Mouse (Mus musculus) limb, embryonic 13.5 days (tissue): ENCODE measurements at regions not wholly inside any gene's neighbourhood (a gene's known extent, or its start where the extent isn't known, plus 50 kb on each side); places are given as distances from the start of the nearest gene placed in this dataset.

Experiments used
- ATAC-seq: fragments of 200-750 bp; cut with Nextera tagmentation; 2 replicates; pipeline ENCODE4 v1.8.0; 2017; ENCODE audit warnings: low read depth, moderate number of reproducible peaks, moderate TSS enrichment; ENCODE audit not compliant: low FRiP score
- H3K27ac ChIP-seq: fragments of 300-500 bp; sonication (generic); 2 replicates; pipeline ENCODE4 v1.5.1; 2015; ENCODE audit warnings: inconsistent platforms, mild to moderate bottlenecking, moderate library complexity
- H3K27me3 ChIP-seq: fragments of 300-500 bp; sonication (generic); 2 replicates; pipeline ENCODE4 v1.6.1; 2015; ENCODE audit warnings: mild to moderate bottlenecking, inconsistent platforms
- H3K36me3 ChIP-seq: fragments of 300-500 bp; sonication (generic); 2 replicates; pipeline ENCODE4 v1.6.1; 2015; ENCODE audit warnings: inconsistent platforms, mild to moderate bottlenecking, moderate library complexity
- H3K4me1 ChIP-seq: fragments of 300-500 bp; sonication (generic); 2 replicates; pipeline ENCODE4 v1.6.1; 2015; ENCODE audit warnings: inconsistent platforms
- H3K4me2 ChIP-seq: fragments of 300-500 bp; sonication (generic); replicated peaks from 2 replicates; pipeline ENCODE4 v1.6.1; 2015; ENCODE audit warnings: inconsistent platforms, mild to moderate bottlenecking, moderate library complexity
- H3K4me3 ChIP-seq: fragments of 300-500 bp; sonication (generic); 2 replicates; pipeline ENCODE4 v1.5.1; 2015; ENCODE audit warnings: moderate library complexity, mild to moderate bottlenecking, inconsistent platforms
- H3K9ac ChIP-seq: fragments of 300-500 bp; sonication (generic); 2 replicates; pipeline ENCODE4 v1.6.1; 2015; ENCODE audit warnings: mild to moderate bottlenecking, inconsistent platforms
- H3K9me3 ChIP-seq: fragments of 300-500 bp; sonication (generic); 2 replicates; pipeline ENCODE4 v1.6.1; 2016; ENCODE audit warnings: inconsistent platforms
- WGBS: fragments of 180-500 bp; shearing (Covaris S2); methylation state at CpG from one replicate; pipeline ENCODE4 v1.1.7; 2015; 5-methylcytosine and 5-hydroxymethylcytosine counted together

- H3K4me3 ChIP-seq = no peak overlapping the region
- no peak for ATAC-seq
- 71% methylated on average over 5 of the region's 5 CpGs for WGBS
These were observed 150.4 kb upstream of the Emcn start for GRCm38 (mm10) chr3:137190489-137190888.

GRCm38 (mm10) chr3:137191009-137191408, 149.9 kb upstream of the Emcn start:
- Histone ChIP-seq H3K27me3 (no peaks in the 10 kb centered on the region), H3K4me3 (no peak overlapping the region), H3K4me2 (no peak overlapping the region), H3K4me1 (no peaks in the 10 kb centered on the region), H3K27ac (no peak overlapping the region), H3K36me3 (no peaks in the 10 kb centered on the region), H3K9me3 (no peaks in the 10 kb centered on the region), H3K9ac (no peak overlapping the region)
- ATAC-seq = no peak
- 76% methylated on average over 4 of the region's 4 CpGs for WGBS

More at GRCm38 (mm10) chr3:137190489-137190888, 150.4 kb upstream of the Emcn start:
- Histone ChIP-seq H3K9ac (no peak overlapping the region), H3K4me1 (no peaks in the 10 kb centered on the region), H3K9me3 (no peaks in the 10 kb centered on the region), H3K27me3 (no peaks in the 10 kb centered on the region), H3K4me2 (no peak overlapping the region), H3K36me3 (no peaks in the 10 kb centered on the region), H3K27ac (no peak overlapping the region)

GRCm38 (mm10) chr3:137193873-137194272, 147.0 kb upstream of the Emcn start:
- 60% methylated on average over 1 of the region's 1 CpGs for WGBS
- no peaks in the 10 kb centered on the region for H3K27me3 ChIP-seq
- H3K4me1 ChIP-seq = no peaks in the 10 kb centered on the region
- H3K9me3 ChIP-seq = no peaks in the 10 kb centered on the region
- no peak for ATAC-seq
- no peak overlapping the region for H3K9ac ChIP-seq
- H3K4me3 ChIP-seq = no peak overlapping the region
- H3K36me3 ChIP-seq = no peaks in the 10 kb centered on the region
- no peak overlapping the region for H3K4me2 ChIP-seq
- no peak overlapping the region for H3K27ac ChIP-seq

GRCm38 (mm10) chr3:137211667-137212066, 129.2 kb upstream of the Emcn start:
- WGBS = 82% methylated on average over 3 of the region's 3 CpGs
- H3K9ac ChIP-seq = no peak overlapping the region

GRCm38 (mm10) chr3:137216036-137216435, 124.8 kb upstream of the Emcn start:
- Histone ChIP-seq H3K9me3 (no peaks in the 10 kb centered on the region), H3K27me3 (no peaks in the 10 kb centered on the region), H3K4me2 (no peak overlapping the region), H3K9ac (no peak overlapping the region), H3K27ac (no peak overlapping the region), H3K4me1 (no peaks in the 10 kb centered on the region), H3K4me3 (no peak overlapping the region), H3K36me3 (no peaks in the 10 kb centered on the region)
- 79% methylated on average over 1 of the region's 1 CpGs for whole genome bisulfite sequencing
- no peak for ATAC-seq

More at GRCm38 (mm10) chr3:137211667-137212066, 129.2 kb upstream of the Emcn start:
- Histone ChIP-seq H3K9me3 (no peaks in the 10 kb centered on the region), H3K36me3 (no peaks in the 10 kb centered on the region), H3K27ac (no peak overlapping the region), H3K4me3 (no peak overlapping the region), H3K27me3 (no peaks in the 10 kb centered on the region), H3K4me1 (no peaks in the 10 kb centered on the region), H3K4me2 (no peak overlapping the region)
- ATAC-seq = no peak

- Histone ChIP-seq H3K9ac (no peak overlapping the region), H3K36me3 (no peaks in the 10 kb centered on the region), H3K4me1 (no peaks in the 10 kb centered on the region), H3K4me3 (no peak overlapping the region), H3K4me2 (no peak overlapping the region), H3K27me3 (no peaks in the 10 kb centered on the region), H3K27ac (no peak overlapping the region), H3K9me3 (no peaks in the 10 kb centered on the region)
- ATAC-seq = no peak
These were observed 123.6 kb upstream of the Emcn start for GRCm38 (mm10) chr3:137217245-137217644.

GRCm38 (mm10) chr3:137217926-137218325, 122.9 kb upstream of the Emcn start:
- no peaks in the 10 kb centered on the region for H3K9me3 ChIP-seq
- H3K4me3 ChIP-seq = no peak overlapping the region
- no peaks in the 10 kb centered on the region for H3K27me3 ChIP-seq
- WGBS = 90% methylated on average over 5 of the region's 5 CpGs
- no peak for ATAC-seq
- no peak overlapping the region for H3K4me2 ChIP-seq
- H3K36me3 ChIP-seq = no peaks in the 10 kb centered on the region
- no peak overlapping the region for H3K27ac ChIP-seq
- H3K4me1 ChIP-seq = no peaks in the 10 kb centered on the region
- H3K9ac ChIP-seq = no peak overlapping the region

- no peak for ATAC-seq
- WGBS = 93% methylated on average over 1 of the region's 1 CpGs
- Histone ChIP-seq H3K9ac (no peak overlapping the region), H3K4me1 (no peaks in the 10 kb centered on the region), H3K36me3 (no peaks in the 10 kb centered on the region), H3K27ac (no peak overlapping the region), H3K4me2 (no peak overlapping the region), H3K27me3 (no peaks in the 10 kb centered on the region), H3K9me3 (no peaks in the 10 kb centered on the region), H3K4me3 (no peak overlapping the region)
These were observed 114.7 kb upstream of the Emcn start for GRCm38 (mm10) chr3:137226151-137226550.

- no peaks in the 10 kb centered on the region for H3K9me3 ChIP-seq
- ATAC-seq = no peak
- H3K27me3 ChIP-seq = no peaks in the 10 kb centered on the region
- no peak overlapping the region for H3K4me3 ChIP-seq
- 87% methylated on average over 5 of the region's 5 CpGs for WGBS
- H3K4me2 ChIP-seq = no peak overlapping the region
- H3K9ac ChIP-seq = no peak overlapping the region
- H3K27ac ChIP-seq = no peak overlapping the region
- no peaks in the 10 kb centered on the region for H3K4me1 ChIP-seq
- H3K36me3 ChIP-seq = no peaks in the 10 kb centered on the region
These were observed 113.6 kb upstream of the Emcn start for GRCm38 (mm10) chr3:137227122-137227838.

GRCm38 (mm10) chr3:137228416-137228815, 112.5 kb upstream of the Emcn start:
- whole genome bisulfite sequencing = 60% methylated on average over 5 of the region's 5 CpGs
- ATAC-seq = peak; percentile 71
- Histone ChIP-seq H3K9me3 (no peaks in the 10 kb centered on the region), H3K9ac (no peak overlapping the region), H3K27ac (no peak overlapping the region), H3K4me1 (no peaks in the 10 kb centered on the region), H3K4me2 (no peak overlapping the region), H3K27me3 (no peaks in the 10 kb centered on the region), H3K4me3 (no peak overlapping the region), H3K36me3 (no peaks in the 10 kb centered on the region)

GRCm38 (mm10) chr3:137242877-137243276, 98.0 kb upstream of the Emcn start:
- ATAC-seq = no peak
- Histone ChIP-seq H3K27me3 (no peaks in the 10 kb centered on the region), H3K4me2 (no peak overlapping the region), H3K4me1 (no peaks in the 10 kb centered on the region), H3K27ac (no peak overlapping the region; the same call in 1 of the 2 replicates), H3K4me3 (no peak overlapping the region), H3K36me3 (no peaks in the 10 kb centered on the region), H3K9ac (no peak overlapping the region), H3K9me3 (no peaks in the 10 kb centered on the region)
- WGBS = 63% methylated on average over 1 of the region's 1 CpGs

GRCm38 (mm10) chr3:137263907-137264306, 77.0 kb upstream of the Emcn start:
- Histone ChIP-seq H3K9ac (no peak overlapping the region), H3K9me3 (no peaks in the 10 kb centered on the region; the same call in 1 of the 2 replicates), H3K4me1 (no peaks in the 10 kb centered on the region), H3K27me3 (peaks cover 6% of the 10 kb centered on the region), H3K4me2 (no peak overlapping the region), H3K27ac (no peak overlapping the region), H3K4me3 (no peak overlapping the region), H3K36me3 (no peaks in the 10 kb centered on the region)
- no peak for ATAC-seq
- 93% methylated on average over 4 of the region's 4 CpGs for whole genome bisulfite sequencing

- H3K9ac ChIP-seq = no peak overlapping the region
- H3K4me2 ChIP-seq = no peak overlapping the region
- no peak overlapping the region for H3K4me3 ChIP-seq
- H3K9me3 ChIP-seq = no peaks in the 10 kb centered on the region; the same call in 1 of the 2 replicates
- H3K27me3 ChIP-seq = peaks cover 3% of the 10 kb centered on the region; the same call in 1 of the 2 replicates
- H3K36me3 ChIP-seq = no peaks in the 10 kb centered on the region
- no peak overlapping the region for H3K27ac ChIP-seq
- no peak for ATAC-seq
- H3K4me1 ChIP-seq = no peaks in the 10 kb centered on the region
- WGBS = 51% methylated on average over 1 of the region's 1 CpGs
These were observed 73.1 kb upstream of the Emcn start for GRCm38 (mm10) chr3:137267752-137268151.
